In the genomic region with DNA sequence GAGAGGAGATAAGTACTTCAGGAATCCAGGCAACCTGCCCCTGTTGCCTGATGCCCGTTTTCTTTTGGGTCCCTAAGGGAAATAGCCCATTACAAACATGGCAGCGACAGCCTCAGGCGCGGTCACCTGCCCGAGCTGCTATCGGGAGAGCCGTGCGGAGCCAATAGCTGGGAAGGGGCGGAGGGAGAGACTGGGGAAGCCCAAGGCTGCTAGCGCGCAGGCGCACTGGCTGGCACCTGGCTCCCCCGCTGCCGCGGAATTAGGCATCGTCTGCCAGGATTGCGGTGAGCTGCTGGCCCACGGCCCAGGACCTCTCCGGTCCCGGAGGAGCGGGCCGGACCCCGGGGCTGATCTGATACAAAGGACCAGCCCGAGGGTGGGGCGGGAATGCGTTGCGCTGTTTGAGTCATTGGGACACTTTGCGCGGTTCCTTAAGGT, we compare ENCODE assay signal across 8 mouse cellular contexts. TPM values are rescaled to one million over a fixed set of nuclear protein-coding genes. Genes with fewer than 3 reads are reported as not detected.
DNase-seq lines count a peak whose midpoint lies in the region; ATAC-seq lines count a peak whose summit lies in the region.

No protein-coding gene starts in this region.

- H3K9me3 ChIP-seq in heart, embryonic 14.5 days (ENCODE audit: control insufficient read depth, low read length), result no peaks in the 10 kb centered on the region
- H3K9me3 ChIP-seq in liver, embryonic 12.5 days (replicated peaks), result no peaks in the 10 kb centered on the region
- H3K9me3 ChIP-seq in stomach, embryonic 14.5 days (ENCODE audit: control insufficient read depth, low read depth, low read length), result no peaks in the 10 kb centered on the region

- no peaks in the 10 kb centered on the region for H3K36me3 ChIP-seq in heart, embryonic 14.5 days (ENCODE audit: control insufficient read depth, insufficient read depth, low read length)
- 0 out of 2 replicates have a peak, but pooled peaks cover 3% of the 10 kb centered on the region for H3K36me3 ChIP-seq in liver, embryonic 12.5 days
- H3K36me3 ChIP-seq in stomach, embryonic 14.5 days (ENCODE audit: control insufficient read depth, insufficient read depth, low read length), result no peaks in the 10 kb centered on the region

- H3K4me1 ChIP-seq in brown adipose tissue, adult 24 weeks (ENCODE audit: control insufficient read depth, insufficient read depth, insufficient read length, low read length), result peaks cover 5% of the 10 kb centered on the region
- H3K4me1 ChIP-seq in heart, embryonic 14.5 days (ENCODE audit: control insufficient read depth in 2 of 2, insufficient read depth in 2 of 2, low read length in 2 of 2), result peaks cover 2 to 4% of the 10 kb centered on the region in 2 experiments; a peak in 1 of 4 replicates
- peaks cover 40% of the 10 kb centered on the region for H3K4me1 ChIP-seq in liver, embryonic 12.5 days
- no peaks in the 10 kb centered on the region for H3K4me1 ChIP-seq in stomach, embryonic 14.5 days (ENCODE audit: control insufficient read depth, insufficient read depth, low read length)

- WGBS in heart, embryonic 14.5 days, result under 1% methylated on average over 29 of the region's 29 CpGs
- under 1% methylated on average over 29 of the region's 29 CpGs for WGBS in liver, embryonic 12.5 days (ENCODE audit: insufficient replicate concordance)
- under 1% methylated on average over 29 of the region's 29 CpGs for WGBS in stomach, embryonic 14.5 days

- H3K9ac ChIP-seq in heart, embryonic 14.5 days (ENCODE audit: low read length), result peak overlapping the region; percentile 65
- H3K9ac ChIP-seq in liver, embryonic 12.5 days, result peak overlapping the region; percentile 66
- H3K9ac ChIP-seq in stomach, embryonic 14.5 days (replicated peaks; ENCODE audit: low read depth, low read length), result peak overlapping the region; percentile 28; the same call in 1 of the 2 replicates

- ATAC-seq in erythroid progenitor cell, adult 5-6 weeks (replicated peaks; ENCODE audit: low FRiP score, poor library complexity, severe bottlenecking), result peak; percentile 78
- ATAC-seq in heart, embryonic 14.5 days (ENCODE audit: insufficient number of reproducible peaks, insufficient read depth, low FRiP score, low read depth), result peak; percentile 75
- peak; percentile 88 for ATAC-seq in liver, embryonic 12.5 days
- ATAC-seq in stomach, embryonic 14.5 days (ENCODE audit: insufficient number of reproducible peaks, insufficient read depth, low FRiP score, low read depth), result peak; percentile 86

- peak overlapping the region; percentile 79 for H3K4me3 ChIP-seq in brown adipose tissue, adult 24 weeks (ENCODE audit: insufficient read depth, low read depth, low read length)
- H3K4me3 ChIP-seq in heart, embryonic 14.5 days (ENCODE audit: control insufficient read depth in 1 of 2, insufficient read depth in 1 of 2, low read depth in 1 of 2, low read length in 2 of 2), result peak overlapping the region; percentile 50 to 52
- peak overlapping the region; percentile 65 for H3K4me3 ChIP-seq in liver, embryonic 12.5 days
- H3K4me3 ChIP-seq in stomach, embryonic 14.5 days (ENCODE audit: low read depth, low read length), result peak overlapping the region; percentile 45

- peak overlapping the region; percentile 79 for H3K4me2 ChIP-seq in heart, embryonic 14.5 days (ENCODE audit: low read length)
- peak overlapping the region; percentile 84 for H3K4me2 ChIP-seq in liver, embryonic 12.5 days
- peak overlapping the region; percentile 75 for H3K4me2 ChIP-seq in stomach, embryonic 14.5 days (replicated peaks; ENCODE audit: low read depth, low read length)

- peak; percentile 92 for DNase-seq in CD4-positive, CD25-positive, alpha-beta regulatory T cell, adult 2 months (ENCODE audit: low read depth, low spot score)
- DNase-seq in kidney, postnatal 10 days, result peak; percentile 92
- DNase-seq in natural killer cell, adult 2 months (ENCODE audit: low spot score in 2 of 2), result peak; percentile 55 to 67

- no peak overlapping the region; the same call in 1 of the 2 replicates for H3K27ac ChIP-seq in brown adipose tissue, adult 24 weeks (replicated peaks; ENCODE audit: low read depth, low read length)
- H3K27ac ChIP-seq in heart, embryonic 14.5 days (replicated peaks in 1 of 2; ENCODE audit: control insufficient read depth in 1 of 2, insufficient read depth in 1 of 2, low read depth in 2 of 2, low read length in 2 of 2), result no peak overlapping the region
- H3K27ac ChIP-seq in liver, embryonic 12.5 days, result peak overlapping the region; percentile 70; the same call in 1 of the 2 replicates
- 0 out of 2 replicates have a peak overlapping the region, but pooled peaks have one; percentile 48 for H3K27ac ChIP-seq in stomach, embryonic 14.5 days (ENCODE audit: low read length)

- peaks cover 22% of the 10 kb centered on the region for H3K27me3 ChIP-seq in heart, embryonic 14.5 days (ENCODE audit: control insufficient read depth, insufficient read depth, low read length)
- peaks cover 8% of the 10 kb centered on the region; the same call in 1 of the 2 replicates for H3K27me3 ChIP-seq in liver, embryonic 12.5 days (replicated peaks)
- 0 out of 2 replicates have a peak, but pooled peaks cover 8% of the 10 kb centered on the region for H3K27me3 ChIP-seq in stomach, embryonic 14.5 days (ENCODE audit: control insufficient read depth, insufficient read depth, low read length)

RNA-seq across cellular contexts. Expression of gene 2310034G01Rik, which starts 6.6 kb away (rescaled TPM):
- not detected in 2 replicates for polyA plus RNA-seq in brown adipose tissue, adult 24 weeks (2012; ENCODE audit: insufficient read depth, insufficient read length, missing spikeins)
- not detected in 2 replicates for total RNA-seq in erythroid progenitor cell, adult 5-6 weeks (2015; ENCODE audit: low replicate concordance)
- not detected in 2 replicates for total RNA-seq in erythroid progenitor cell, adult 5-6 weeks (2017; ENCODE audit: low replicate concordance)
- 0.62 and 1.8 TPM in 2 replicates for polyA plus RNA-seq in heart, embryonic 14.5 days (2014; fragmentation: Nextera tagmentation; extraction: Ambion mirVana)
- polyA plus RNA-seq in liver, embryonic 12.5 days (2016; fragmentation: Nextera tagmentation; extraction: Ambion mirVana), result 0.37 and 0.41 TPM in 2 replicates
- 1.6 and 2.1 TPM in 2 replicates for polyA plus RNA-seq in stomach, embryonic 14.5 days (2014; fragmentation: Nextera tagmentation; extraction: Ambion mirVana)

RNA-seq across cellular contexts. Expression of gene Mfsd13a, which starts 15.8 kb away (rescaled TPM):
- polyA plus RNA-seq in brown adipose tissue, adult 24 weeks (2012; ENCODE audit: insufficient read depth, insufficient read length, missing spikeins), result 1.0 and 2.6 TPM in 2 replicates
- 4.6 and 6.1 TPM in 2 replicates for total RNA-seq in erythroid progenitor cell, adult 5-6 weeks (2015; ENCODE audit: low replicate concordance)
- total RNA-seq in erythroid progenitor cell, adult 5-6 weeks (2017; ENCODE audit: low replicate concordance), result 1.4 and 6.2 TPM in 2 replicates
- 4.4 and 6.4 TPM in 2 replicates for polyA plus RNA-seq in heart, embryonic 14.5 days (2014; fragmentation: Nextera tagmentation; extraction: Ambion mirVana)
- 13.2 and 14.5 TPM in 2 replicates for polyA plus RNA-seq in liver, embryonic 12.5 days (2016; fragmentation: Nextera tagmentation; extraction: Ambion mirVana)
- polyA plus RNA-seq in stomach, embryonic 14.5 days (2014; fragmentation: Nextera tagmentation; extraction: Ambion mirVana), result 10.8 and 11.4 TPM in 2 replicates

RNA-seq across cellular contexts. Expression of gene Cuedc2, which starts 18.2 kb away (rescaled TPM):
- 61.9 and 67.2 TPM in 2 replicates for polyA plus RNA-seq in brown adipose tissue, adult 24 weeks (2012; ENCODE audit: insufficient read depth, insufficient read length, missing spikeins)
- total RNA-seq in erythroid progenitor cell, adult 5-6 weeks (2015; ENCODE audit: low replicate concordance), result 8.4 and 16.2 TPM in 2 replicates
- 42.4 and 50.7 TPM in 2 replicates for total RNA-seq in erythroid progenitor cell, adult 5-6 weeks (2017; ENCODE audit: low replicate concordance)
- 125 and 128 TPM in 2 replicates for polyA plus RNA-seq in heart, embryonic 14.5 days (2014; fragmentation: Nextera tagmentation; extraction: Ambion mirVana)
- 97.6 and 99.1 TPM in 2 replicates for polyA plus RNA-seq in liver, embryonic 12.5 days (2016; fragmentation: Nextera tagmentation; extraction: Ambion mirVana)
- 151 and 169 TPM in 2 replicates for polyA plus RNA-seq in stomach, embryonic 14.5 days (2014; fragmentation: Nextera tagmentation; extraction: Ambion mirVana)

RNA-seq across cellular contexts. Expression of gene Fbxl15, which starts 28.7 kb away (rescaled TPM):
- polyA plus RNA-seq in brown adipose tissue, adult 24 weeks (2012; ENCODE audit: insufficient read depth, insufficient read length, missing spikeins), result 5.9 and 8.9 TPM in 2 replicates
- total RNA-seq in erythroid progenitor cell, adult 5-6 weeks (2015; ENCODE audit: low replicate concordance), result not detected in 2 replicates
- 2.2 TPM in 1 of 2 replicates, not detected in the other for total RNA-seq in erythroid progenitor cell, adult 5-6 weeks (2017; ENCODE audit: low replicate concordance)
- polyA plus RNA-seq in heart, embryonic 14.5 days (2014; fragmentation: Nextera tagmentation; extraction: Ambion mirVana), result 10.4 and 11.8 TPM in 2 replicates
- polyA plus RNA-seq in liver, embryonic 12.5 days (2016; fragmentation: Nextera tagmentation; extraction: Ambion mirVana), result 13.4 and 13.5 TPM in 2 replicates
- 13.7 and 16.1 TPM in 2 replicates for polyA plus RNA-seq in stomach, embryonic 14.5 days (2014; fragmentation: Nextera tagmentation; extraction: Ambion mirVana)

RNA-seq across cellular contexts. Expression of gene Psd, which starts 29.8 kb away (rescaled TPM):
- 1.4 TPM in 1 of 2 replicates, not detected in the other for polyA plus RNA-seq in brown adipose tissue, adult 24 weeks (2012; ENCODE audit: insufficient read depth, insufficient read length, missing spikeins)
- total RNA-seq in erythroid progenitor cell, adult 5-6 weeks (2015; ENCODE audit: low replicate concordance), result not detected in 2 replicates
- total RNA-seq in erythroid progenitor cell, adult 5-6 weeks (2017; ENCODE audit: low replicate concordance), result 2.8 TPM in 1 of 2 replicates, not detected in the other
- polyA plus RNA-seq in heart, embryonic 14.5 days (2014; fragmentation: Nextera tagmentation; extraction: Ambion mirVana), result 6.0 and 7.4 TPM in 2 replicates
- 10.7 and 11.3 TPM in 2 replicates for polyA plus RNA-seq in liver, embryonic 12.5 days (2016; fragmentation: Nextera tagmentation; extraction: Ambion mirVana)
- polyA plus RNA-seq in stomach, embryonic 14.5 days (2014; fragmentation: Nextera tagmentation; extraction: Ambion mirVana), result 41.9 and 44.3 TPM in 2 replicates

Comparison
In these comparisons a context has a peak if more than half of its experiments do, and no peak if none do; other contexts are left out.
1. H3K27ac ChIP-seq: peak in liver, embryonic 12.5 days (single experiment) and stomach, embryonic 14.5 days (single experiment); none in brown adipose tissue, adult 24 weeks (single experiment) and heart, embryonic 14.5 days (0 of 2).
2. Peak in every context shown above with its lines, with median percentiles within 50 percentile points of each other: DNase-seq, H3K4me3 ChIP-seq, ATAC-seq, H3K4me2 ChIP-seq and H3K9ac ChIP-seq.